Mouse (Mus musculus): ENCODE results near the gene Aldoc. TPM values are rescaled to one million over a fixed set of nuclear protein-coding genes. Genes with fewer than 3 reads are reported as not detected.

Aldoc gene
- total RNA-seq, 2 experiments from 2014 or later: 663 to 756 TPM

- DNase-seq (ENCODE audit: low spot score in 2 of 2): no peak
Observed at GRCm38 (mm10) chr11:78328512-78329056, 5.8 kb downstream of the Aldoc start.

- no peak for DNase-seq (ENCODE audit: low spot score in 2 of 2)
Observed at GRCm38 (mm10) chr11:78332676-78333075, 9.9 kb downstream of the Aldoc start.

GRCm38 (mm10) chr11:78333992-78334391 lies 11.2 kb downstream of the Aldoc start:
- no peak for DNase-seq (ENCODE audit: low spot score in 2 of 2)

- DNase-seq (ENCODE audit: low spot score in 2 of 2): no peak
Observed at GRCm38 (mm10) chr11:78337040-78337439, 14.3 kb downstream of the Aldoc start.

- DNase-seq (ENCODE audit: low spot score in 2 of 2): no peak
Observed at GRCm38 (mm10) chr11:78341702-78342101, 18.9 kb downstream of the Aldoc start.

GRCm38 (mm10) chr11:78343381-78344327 lies 20.9 kb downstream of the Aldoc start, which contains the start of gene Unc119:
Unc119 (plus strand) TSS chr11:78343482.
- peak; percentile 59 to 73 for DNase-seq (ENCODE audit: low spot score in 2 of 2)

- DNase-seq (ENCODE audit: low spot score in 2 of 2): no peak
Observed at GRCm38 (mm10) chr11:78344328-78344889, 21.6 kb downstream of the Aldoc start.

GRCm38 (mm10) chr11:78344890-78345715 lies 22.3 kb downstream of the Aldoc start:
- no peak for DNase-seq (ENCODE audit: low spot score in 2 of 2)

- no peak for DNase-seq (ENCODE audit: low spot score in 2 of 2)
Observed at GRCm38 (mm10) chr11:78345801-78346200, 23.0 kb downstream of the Aldoc start.

GRCm38 (mm10) chr11:78346326-78347069 lies 23.7 kb downstream of the Aldoc start:
- DNase-seq (ENCODE audit: low spot score in 2 of 2): no peak

- DNase-seq (ENCODE audit: low spot score in 2 of 2): peak; percentile 60 to 66
Observed at GRCm38 (mm10) chr11:78347070-78347754, 24.4 kb downstream of the Aldoc start.

- DNase-seq (ENCODE audit: low spot score in 2 of 2): no peak
Observed at GRCm38 (mm10) chr11:78347908-78348307, 25.1 kb downstream of the Aldoc start.

- no peak for DNase-seq (ENCODE audit: low spot score in 2 of 2)
Observed at GRCm38 (mm10) chr11:78348474-78348873, 25.7 kb downstream of the Aldoc start.

GRCm38 (mm10) chr11:78349441-78350358 lies 26.9 kb downstream of the Aldoc start:
- DNase-seq (ENCODE audit: low spot score in 2 of 2): no peak

- no peak for DNase-seq (ENCODE audit: low spot score in 2 of 2)
Observed at GRCm38 (mm10) chr11:78353081-78353480, 30.3 kb downstream of the Aldoc start.

- no peak for DNase-seq (ENCODE audit: low spot score in 2 of 2)
Observed at GRCm38 (mm10) chr11:78354905-78355304, 32.1 kb downstream of the Aldoc start.

- peak; percentile 50 to 75 for DNase-seq (ENCODE audit: low spot score in 2 of 2)
Observed at GRCm38 (mm10) chr11:78355471-78356238, 32.9 kb downstream of the Aldoc start.
